Mouse (Mus musculus): ENCODE measurements around the gene Mrnip.
A peak's percentile ranks its signal among the peaks of the same experiment; 100 is the strongest.

The Mrnip gene

GRCm38 (mm10) chr11:50225611-50226378 is 51.6 kb downstream of the Mrnip start:
- DNase-seq (ENCODE audit: low read depth), result peak; percentile 47

- DNase-seq (ENCODE audit: low read depth), result peak; percentile 34
These were observed 52.2 kb downstream of the Mrnip start for GRCm38 (mm10) chr11:50226406-50226805.

- peak; percentile 25 for DNase-seq (ENCODE audit: low read depth)
These were observed 53.0 kb downstream of the Mrnip start for GRCm38 (mm10) chr11:50227226-50227625.

GRCm38 (mm10) chr11:50227736-50228135 is 53.5 kb downstream of the Mrnip start:
- DNase-seq (ENCODE audit: low read depth), result no peak

DNA sequence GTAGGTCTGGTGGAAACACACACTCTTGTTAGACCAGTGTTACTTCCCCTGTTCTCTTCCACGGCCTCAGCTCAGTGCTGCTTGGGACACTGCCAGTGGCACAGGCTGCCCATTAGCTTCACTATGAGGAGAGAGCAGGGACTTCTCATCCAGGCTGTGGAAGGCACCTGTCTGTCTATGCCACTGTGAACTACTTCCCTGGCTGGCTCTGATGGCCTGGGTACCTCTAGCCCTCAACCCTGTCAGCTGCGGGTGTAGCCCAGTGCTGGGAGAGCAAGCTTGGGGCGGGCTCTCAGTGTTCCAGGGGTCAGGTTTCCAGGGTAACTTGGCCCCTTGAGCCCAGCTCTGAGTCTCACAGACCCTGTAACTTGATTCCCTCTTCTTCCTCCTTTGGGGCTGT is 54.5 kb downstream of the Mrnip start:
- no peak for DNase-seq (ENCODE audit: low read depth)

DNA sequence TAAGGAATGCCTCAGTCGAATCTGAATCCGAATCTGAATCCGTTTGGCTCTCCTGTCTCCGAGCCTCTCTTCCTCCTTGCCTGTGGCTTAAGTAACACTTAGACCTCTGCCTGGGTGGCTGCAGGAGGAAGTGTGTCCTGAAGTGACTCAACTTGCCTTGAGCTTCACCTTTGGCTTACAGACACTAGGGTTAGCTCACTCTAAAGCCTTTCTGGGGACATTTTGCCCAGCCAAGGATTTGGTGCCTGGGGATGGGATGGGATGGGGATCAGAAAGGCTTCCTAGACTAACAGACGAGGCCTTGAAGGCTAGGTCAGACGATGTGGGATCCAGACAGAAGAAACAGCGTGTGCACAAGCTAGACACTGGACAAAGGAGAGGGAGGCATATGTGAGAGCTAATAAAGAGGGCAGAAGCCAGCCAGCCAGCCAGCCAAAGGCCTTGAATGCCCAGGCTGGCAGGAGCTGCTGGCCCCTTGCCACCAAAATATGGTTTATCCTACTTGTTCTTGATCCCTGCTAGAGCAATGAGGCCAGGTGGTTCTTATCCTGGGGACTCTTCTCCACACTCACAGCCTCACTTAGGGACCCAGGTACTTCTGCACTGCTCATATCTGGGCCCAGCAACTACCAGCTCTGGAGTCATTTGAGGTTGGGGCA is 55.1 kb downstream of the Mrnip start:
- DNase-seq (ENCODE audit: low read depth), result no peak

DNA sequence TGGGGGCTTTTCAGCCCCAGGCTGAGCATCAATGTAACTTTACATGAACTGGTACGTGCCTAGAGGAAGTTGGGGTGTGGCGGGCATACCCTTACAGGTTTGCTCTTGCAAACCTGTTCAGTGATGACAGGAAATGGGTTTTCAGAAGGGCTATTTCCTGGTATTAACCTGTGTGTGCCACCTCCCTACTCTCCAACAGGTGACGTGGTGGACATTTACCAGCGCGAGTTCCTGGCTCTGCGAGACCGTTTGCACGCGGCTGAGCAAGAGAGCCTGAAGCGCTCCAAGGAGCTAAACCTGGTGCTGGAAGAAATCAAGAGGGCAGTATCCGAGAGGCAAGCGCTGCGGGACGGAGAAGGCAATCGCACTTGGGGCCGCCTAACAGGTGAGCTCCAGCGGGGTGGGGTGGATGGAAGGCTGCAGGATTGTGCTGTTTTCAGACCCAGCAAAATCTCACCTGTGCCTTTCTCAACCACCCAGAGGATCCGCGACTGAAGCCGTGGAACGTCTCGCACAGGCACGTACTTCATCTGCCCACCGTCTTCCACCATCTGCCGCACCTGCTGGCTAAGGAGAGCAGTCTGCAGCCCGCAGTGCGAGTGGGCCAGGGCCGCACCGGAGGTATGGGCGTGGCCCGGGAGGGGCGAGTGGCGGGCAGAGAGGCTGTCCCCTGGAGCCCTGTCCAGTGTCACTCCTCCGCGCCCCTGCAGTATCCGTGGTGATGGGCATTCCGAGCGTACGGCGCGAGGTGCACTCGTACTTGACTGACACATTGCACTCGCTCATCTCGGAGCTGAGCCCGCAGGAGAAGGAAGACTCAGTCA is 56.4 kb downstream of the Mrnip start:
- peak; percentile 48 for DNase-seq (ENCODE audit: low read depth)

GRCm38 (mm10) chr11:50231411-50231810 is 57.2 kb downstream of the Mrnip start:
- peak; percentile 93 for DNase-seq (ENCODE audit: low read depth)

- peak; percentile 37 for DNase-seq (ENCODE audit: low read depth)
These were observed 58.8 kb downstream of the Mrnip start for GRCm38 (mm10) chr11:50233022-50233421.

DNA sequence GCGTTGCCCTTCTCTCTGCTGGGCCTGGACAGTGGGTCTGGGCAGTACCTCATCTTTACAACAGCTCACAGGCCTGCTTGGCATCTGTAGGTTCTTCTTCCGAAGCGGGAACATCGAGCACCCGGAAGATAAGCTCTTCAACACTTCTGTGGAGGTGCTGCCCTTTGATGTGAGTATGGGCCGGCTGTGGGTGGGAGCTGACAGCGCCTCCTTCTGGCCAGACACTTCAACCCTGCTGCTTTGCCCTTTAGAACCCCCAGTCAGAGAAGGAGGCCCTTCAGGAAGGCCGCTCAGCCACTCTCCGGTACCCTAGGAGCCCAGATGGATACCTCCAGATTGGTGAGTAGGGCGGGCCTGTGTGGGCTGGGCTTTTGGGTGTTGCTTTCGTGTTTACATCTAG is 59.7 kb downstream of the Mrnip start:
- peak; percentile 58 for DNase-seq (ENCODE audit: low read depth)

DNA sequence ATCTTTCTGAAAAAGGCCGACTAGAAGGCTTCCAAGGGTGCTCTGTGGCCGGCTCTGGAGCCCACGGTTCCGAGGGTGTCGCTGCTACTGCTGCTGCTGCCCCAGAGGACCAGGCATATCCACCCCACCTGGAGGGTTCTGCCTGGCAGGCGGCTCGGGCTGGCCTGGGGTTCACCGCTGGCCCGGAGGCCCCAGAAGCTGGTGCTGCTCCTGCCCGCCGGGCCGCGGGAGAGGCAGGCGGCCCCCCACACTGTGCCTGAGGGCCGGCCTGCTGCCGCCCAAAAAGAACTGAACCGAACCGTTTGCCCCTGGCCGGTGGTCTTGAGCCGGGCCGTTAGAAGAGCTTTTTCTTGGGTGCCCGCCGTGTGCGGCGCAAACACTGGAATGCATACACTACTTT is 60.4 kb downstream of the Mrnip start:
- DNase-seq (ENCODE audit: low read depth), result no peak

- peak; percentile 95 for DNase-seq (ENCODE audit: low read depth)
These were observed 62.3 kb downstream of the Mrnip start for GRCm38 (mm10) chr11:50236540-50236936.

GRCm38 (mm10) chr11:50236937-50237835 is 62.9 kb downstream of the Mrnip start:
- DNase-seq (ENCODE audit: low read depth), result no peak

GRCm38 (mm10) chr11:50238324-50238723 is 64.1 kb downstream of the Mrnip start, which contains the start of gene Ltc4s:
Gene Ltc4s, minus strand, starts transcription at chr11:50238616.
- no peak for DNase-seq (ENCODE audit: low read depth)

- DNase-seq (ENCODE audit: low read depth), result no peak
These were observed 64.9 kb downstream of the Mrnip start for GRCm38 (mm10) chr11:50238821-50239791.

DNA sequence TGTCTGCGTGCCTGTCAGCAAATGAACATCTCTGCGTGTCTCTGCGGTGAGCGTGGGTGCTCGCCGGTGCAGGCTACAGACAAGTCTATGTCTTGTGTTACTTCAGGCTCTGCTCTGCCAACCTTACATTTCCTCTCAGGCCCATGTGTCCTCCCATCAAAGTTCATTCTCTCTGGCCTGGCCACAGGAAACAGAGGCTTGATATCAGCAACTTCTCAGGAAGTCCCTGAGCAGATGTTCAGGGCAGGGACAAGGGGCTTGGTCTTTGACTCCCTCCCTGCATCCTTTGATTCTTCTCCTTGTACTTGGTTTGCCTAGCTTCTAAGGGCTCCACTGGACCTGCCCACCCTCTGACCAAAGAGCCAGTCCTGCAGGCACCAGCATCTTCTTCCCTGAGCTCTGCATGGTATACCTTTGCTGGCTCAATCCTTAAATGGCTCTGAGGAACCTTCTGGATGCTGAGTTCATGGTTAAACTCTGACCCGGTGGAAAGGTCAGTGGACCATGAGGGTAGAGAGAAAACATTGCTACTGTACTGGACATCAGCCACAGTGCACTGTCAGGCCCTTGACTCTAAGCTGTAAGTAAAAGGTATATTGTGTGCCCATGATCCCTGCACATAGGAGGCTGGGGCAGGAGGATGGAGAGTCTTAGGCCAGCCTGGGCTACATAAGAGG is 66.1 kb downstream of the Mrnip start:
- no peak for DNase-seq (ENCODE audit: low read depth)

- DNase-seq (ENCODE audit: low read depth), result no peak
These were observed 69.7 kb downstream of the Mrnip start for GRCm38 (mm10) chr11:50243926-50244325.

GRCm38 (mm10) chr11:50245269-50245668 is 71.0 kb downstream of the Mrnip start:
- no peak for DNase-seq (ENCODE audit: low read depth)

DNA sequence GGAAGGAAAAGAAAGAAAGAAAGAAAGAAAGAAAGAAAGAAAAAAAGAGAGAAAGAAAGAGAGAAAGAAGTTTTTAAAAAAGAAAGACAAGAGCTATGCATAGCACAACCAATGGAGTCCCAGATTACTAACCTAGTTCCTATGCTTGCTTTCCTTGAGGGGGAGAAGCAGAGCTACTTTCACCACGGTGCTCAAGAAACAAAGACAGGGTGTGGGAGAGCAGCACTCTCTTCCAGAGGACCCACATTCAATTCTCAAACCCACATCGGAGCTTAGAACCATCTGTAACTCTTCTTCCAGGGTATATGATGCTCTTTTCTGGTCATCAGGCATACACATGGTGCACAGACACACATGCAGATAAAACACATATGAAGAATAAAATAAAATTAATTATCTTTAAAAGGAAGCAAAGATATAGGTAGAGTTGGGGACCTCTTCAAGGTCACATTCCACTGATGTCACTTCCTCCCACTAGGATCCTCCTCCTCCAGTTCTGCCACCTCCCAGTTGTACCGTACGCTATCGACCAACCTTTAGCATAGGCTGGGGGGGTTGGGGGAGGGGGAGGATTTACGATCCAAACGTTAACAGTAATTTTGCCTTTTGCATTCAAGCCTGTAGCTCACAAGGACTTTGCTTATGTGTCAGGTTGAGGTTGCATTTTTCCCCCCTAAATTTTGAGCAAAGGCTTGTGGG is 74.4 kb downstream of the Mrnip start:
- no peak for DNase-seq (ENCODE audit: low read depth)
